Mouse (Mus musculus): ENCODE measurements around the gene Olfr156.
A peak's percentile ranks its signal among the peaks of the same experiment; 100 is the strongest.

DNA sequence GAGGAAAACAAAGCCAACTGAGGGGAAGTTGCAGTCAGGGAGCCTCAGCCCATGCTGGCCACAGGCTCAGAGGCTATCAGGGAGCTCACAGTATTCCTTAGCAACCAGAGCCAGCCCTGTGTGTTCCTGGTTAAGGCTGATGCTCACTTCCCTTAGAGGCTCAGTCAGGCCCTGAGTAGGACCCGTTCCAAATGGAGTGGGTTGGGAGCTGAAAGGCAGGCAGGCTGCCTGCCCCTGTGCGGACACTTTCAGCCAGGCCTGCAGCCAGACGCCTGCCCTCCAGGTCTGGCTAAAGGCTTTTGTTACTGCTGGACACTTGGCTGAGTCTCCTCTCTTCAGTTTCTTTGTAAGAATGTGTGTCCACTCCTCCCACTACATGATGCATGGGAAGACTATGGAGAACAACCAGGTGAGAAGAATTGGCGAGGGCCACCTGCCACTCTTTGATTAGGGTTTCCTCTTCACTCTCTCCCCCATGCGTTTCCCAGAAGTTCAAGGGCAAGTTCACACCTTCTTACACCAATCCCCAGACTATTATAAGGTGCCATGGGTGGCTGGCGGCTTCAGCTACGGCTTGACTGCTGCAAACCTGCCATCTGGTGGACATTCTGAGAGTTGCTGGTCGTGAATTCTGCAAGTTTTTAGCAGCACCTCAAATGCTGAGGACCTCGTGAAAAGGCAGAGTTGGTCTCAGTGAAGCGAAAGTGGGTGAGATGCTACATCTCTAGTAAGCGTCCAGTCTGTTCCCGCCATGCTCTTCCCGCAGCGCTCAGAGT is 37.2 kb upstream of the Olfr156 start:
- TF ChIP-seq CTCF (IDR thresholded peaks at IDR 0.05; ENCODE audit: insufficient read depth, low read depth, low read length) (peak; percentile 66), POLR2A (IDR thresholded peaks at IDR 0.05; ENCODE audit: insufficient read depth, low read depth, low read length) (no peak)
